Mouse (Mus musculus): ENCODE results near the gene Smarca4.

GRCm38 (mm10) chr9:21627145-21627795 lies 11.3 kb downstream of the Smarca4 start:
- TF ChIP-seq CTCF (IDR thresholded peaks at IDR 0.05; ENCODE audit: extremely low read depth, insufficient read depth, low read length), result no peak
- no peak for TF ChIP-seq POLR2A (IDR thresholded peaks at IDR 0.05; ENCODE audit: extremely low read depth, insufficient read depth, low read length)
